Mouse (Mus musculus): Measurements from ENCODE around the gene Tmem242. TPM values are rescaled to one million over a fixed set of nuclear protein-coding genes. Genes with fewer than 3 reads are reported as not detected.

Gene Tmem242
- polyA plus RNA-seq, 1 experiment, result 67.8 TPM

GRCm38 (mm10) chr17:5414041-5414440 lies 26.0 kb downstream of the Tmem242 start:
- H3ac ChIP-seq (ENCODE audit: control insufficient read depth, insufficient read length, low read depth), result no peak overlapping the region
- no peaks in the 10 kb centered on the region for H3K79me3 ChIP-seq (ENCODE audit: low read depth)
- H3K79me2 ChIP-seq (ENCODE audit: control insufficient read depth, insufficient read depth), result no peaks in the 10 kb centered on the region
- no peaks in the 10 kb centered on the region for H3K27me3 ChIP-seq (ENCODE audit: control insufficient read depth, insufficient read depth, insufficient read length)
- H3K4me3 ChIP-seq (ENCODE audit: insufficient read depth, poor library complexity, severe bottlenecking), result no peak overlapping the region
- H3K36me3 ChIP-seq (ENCODE audit: control insufficient read depth, insufficient read depth), result peaks cover 5% of the 10 kb centered on the region
- TF ChIP-seq MAX (IDR thresholded peaks at IDR 0.05), result no peak
- TF ChIP-seq MYOD1 (IDR thresholded peaks at IDR 0.05; ENCODE audit: control insufficient read depth, insufficient read length, low read depth), result no peak
- TF ChIP-seq CEBPB (IDR thresholded peaks at IDR 0.05; ENCODE audit: low read depth), result no peak

DNA sequence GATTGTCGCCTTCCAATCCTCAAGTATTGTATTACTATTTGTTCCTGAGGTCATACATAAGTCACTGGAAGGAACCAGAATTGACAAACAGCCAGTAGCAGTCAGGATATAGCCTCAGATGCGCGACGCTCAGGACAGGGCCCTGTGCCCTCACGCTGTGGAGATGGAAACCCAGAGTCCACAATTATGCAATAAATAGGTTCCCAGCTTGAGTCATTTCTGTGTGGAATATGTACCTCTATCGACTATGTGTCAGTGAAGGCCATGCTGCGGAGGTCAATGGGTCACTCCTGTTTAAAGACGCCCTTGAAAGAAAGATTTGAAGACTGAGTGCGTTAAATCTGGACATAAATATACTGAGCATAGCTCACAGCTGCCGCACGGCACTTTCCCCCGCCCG lies 26.7 kb downstream of the Tmem242 start:
- Histone ChIP-seq H3ac (ENCODE audit: control insufficient read depth, insufficient read length, low read depth) (no peak overlapping the region), H3K79me2 (ENCODE audit: control insufficient read depth, insufficient read depth) (no peaks in the 10 kb centered on the region), H3K4me3 (ENCODE audit: insufficient read depth, poor library complexity, severe bottlenecking) (no peak overlapping the region), H3K36me3 (ENCODE audit: control insufficient read depth, insufficient read depth) (no peaks in the 10 kb centered on the region), H3K79me3 (ENCODE audit: low read depth) (no peaks in the 10 kb centered on the region), H3K27me3 (ENCODE audit: control insufficient read depth, insufficient read depth, insufficient read length) (no peaks in the 10 kb centered on the region)
- no peak for TF ChIP-seq MYOD1 (IDR thresholded peaks at IDR 0.05; ENCODE audit: control insufficient read depth, insufficient read length, low read depth)
- TF ChIP-seq MAX (IDR thresholded peaks at IDR 0.05), result no peak
- no peak for TF ChIP-seq CEBPB (IDR thresholded peaks at IDR 0.05; ENCODE audit: low read depth)
- TF ChIP-seq FOSL1 (IDR thresholded peaks at IDR 0.05; ENCODE audit: insufficient read depth, low read length, poor library complexity, severe bottlenecking), result no peak
- TF ChIP-seq MYOG (IDR thresholded peaks at IDR 0.05; ENCODE audit: control insufficient read depth, extremely low read depth, insufficient read length), result no peak
- no peak for TF ChIP-seq CTCF (IDR thresholded peaks at IDR 0.05; ENCODE audit: control insufficient read depth, insufficient read depth, insufficient read length)
- no peak for TF ChIP-seq USF1 (IDR thresholded peaks at IDR 0.05; ENCODE audit: low read depth)

- Histone ChIP-seq H3K79me2 (ENCODE audit: control insufficient read depth, insufficient read depth) (no peaks in the 10 kb centered on the region), H3K27me3 (ENCODE audit: control insufficient read depth, insufficient read depth, insufficient read length) (no peaks in the 10 kb centered on the region), H3K79me3 (ENCODE audit: low read depth) (no peaks in the 10 kb centered on the region), H3K4me3 (ENCODE audit: insufficient read depth, poor library complexity, severe bottlenecking) (no peak overlapping the region), H3ac (ENCODE audit: control insufficient read depth, insufficient read length, low read depth) (no peak overlapping the region), H3K36me3 (ENCODE audit: control insufficient read depth, insufficient read depth) (no peaks in the 10 kb centered on the region)
- TF ChIP-seq MAX (IDR thresholded peaks at IDR 0.05) (no peak), MYOG (IDR thresholded peaks at IDR 0.05; ENCODE audit: control insufficient read depth, extremely low read depth, insufficient read length) (no peak), CTCF (IDR thresholded peaks at IDR 0.05; ENCODE audit: control insufficient read depth, insufficient read depth, insufficient read length) (no peak), MYOD1 (IDR thresholded peaks at IDR 0.05; ENCODE audit: control insufficient read depth, insufficient read length, low read depth) (no peak), USF1 (IDR thresholded peaks at IDR 0.05; ENCODE audit: low read depth) (no peak), CEBPB (IDR thresholded peaks at IDR 0.05; ENCODE audit: low read depth) (no peak), FOSL1 (IDR thresholded peaks at IDR 0.05; ENCODE audit: insufficient read depth, low read length, poor library complexity, severe bottlenecking) (no peak)
These were observed 27.3 kb downstream of the Tmem242 start for GRCm38 (mm10) chr17:5412740-5413139.

DNA sequence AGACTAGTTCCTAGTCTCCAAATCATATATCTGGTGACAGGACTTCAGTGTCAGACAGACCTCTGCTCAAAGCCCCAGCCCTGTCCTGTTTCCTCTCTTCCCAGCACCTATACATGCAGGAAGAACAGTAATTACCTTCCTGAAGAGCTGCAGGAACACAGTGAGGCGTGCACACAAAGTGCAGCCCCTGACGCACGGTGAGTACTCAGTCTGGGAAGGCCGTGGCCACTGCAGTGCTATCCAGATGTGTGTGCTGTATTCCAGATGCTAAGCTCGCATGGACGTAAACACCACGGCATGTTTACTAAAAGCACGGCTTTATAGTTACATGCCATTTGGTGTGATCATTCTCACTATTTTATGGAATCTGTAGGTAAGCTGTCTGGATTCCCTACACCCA lies 27.8 kb downstream of the Tmem242 start:
- Histone ChIP-seq H3K4me3 (ENCODE audit: insufficient read depth, poor library complexity, severe bottlenecking) (no peak overlapping the region), H3K79me2 (ENCODE audit: control insufficient read depth, insufficient read depth) (no peaks in the 10 kb centered on the region), H3ac (ENCODE audit: control insufficient read depth, insufficient read length, low read depth) (no peak overlapping the region), H3K27me3 (ENCODE audit: control insufficient read depth, insufficient read depth, insufficient read length) (no peaks in the 10 kb centered on the region), H3K36me3 (ENCODE audit: control insufficient read depth, insufficient read depth) (no peaks in the 10 kb centered on the region), H3K79me3 (ENCODE audit: low read depth) (no peaks in the 10 kb centered on the region)
- TF ChIP-seq CEBPB (IDR thresholded peaks at IDR 0.05; ENCODE audit: low read depth) (no peak), MYOD1 (IDR thresholded peaks at IDR 0.05; ENCODE audit: control insufficient read depth, insufficient read length, low read depth) (no peak), USF1 (IDR thresholded peaks at IDR 0.05; ENCODE audit: low read depth) (no peak), MAX (IDR thresholded peaks at IDR 0.05) (no peak), FOSL1 (IDR thresholded peaks at IDR 0.05; ENCODE audit: insufficient read depth, low read length, poor library complexity, severe bottlenecking) (no peak), MYOG (IDR thresholded peaks at IDR 0.05; ENCODE audit: control insufficient read depth, extremely low read depth, insufficient read length) (no peak), CTCF (IDR thresholded peaks at IDR 0.05; ENCODE audit: control insufficient read depth, insufficient read depth, insufficient read length) (no peak)

DNA sequence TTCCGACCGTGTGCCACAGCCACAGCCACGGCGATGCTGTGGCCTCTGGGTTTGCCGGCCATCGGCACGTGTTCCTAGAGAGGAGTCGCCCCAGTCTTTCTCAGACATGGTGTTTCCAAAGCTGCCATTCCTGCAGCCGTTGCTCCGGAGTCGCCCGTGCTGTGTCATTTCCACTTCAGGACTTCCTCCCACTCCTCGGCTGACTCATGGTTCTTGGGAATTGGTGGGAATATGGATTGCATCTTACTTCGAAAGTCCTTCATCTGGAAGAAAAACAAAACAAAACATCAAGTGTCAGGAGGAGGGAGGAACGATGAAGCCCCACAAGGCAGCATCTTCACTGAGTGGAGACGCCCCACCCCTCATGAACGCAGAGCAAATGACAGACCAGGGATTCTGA lies 28.9 kb downstream of the Tmem242 start:
- Histone ChIP-seq H3K36me3 (ENCODE audit: control insufficient read depth, insufficient read depth) (no peaks in the 10 kb centered on the region), H3K79me3 (ENCODE audit: low read depth) (no peaks in the 10 kb centered on the region), H3K79me2 (ENCODE audit: control insufficient read depth, insufficient read depth) (no peaks in the 10 kb centered on the region), H3ac (ENCODE audit: control insufficient read depth, insufficient read length, low read depth) (no peak overlapping the region), H3K27me3 (ENCODE audit: control insufficient read depth, insufficient read depth, insufficient read length) (no peaks in the 10 kb centered on the region), H3K4me3 (ENCODE audit: insufficient read depth, poor library complexity, severe bottlenecking) (no peak overlapping the region)
- no peak for TF ChIP-seq MYOG (IDR thresholded peaks at IDR 0.05; ENCODE audit: control insufficient read depth, extremely low read depth, insufficient read length)
- no peak for TF ChIP-seq USF1 (IDR thresholded peaks at IDR 0.05; ENCODE audit: low read depth)
- no peak for TF ChIP-seq CTCF (IDR thresholded peaks at IDR 0.05; ENCODE audit: control insufficient read depth, insufficient read depth, insufficient read length)

- H3K79me3 ChIP-seq (ENCODE audit: low read depth), result no peaks in the 10 kb centered on the region
These were observed 29.7 kb downstream of the Tmem242 start for GRCm38 (mm10) chr17:5410336-5410735.

More at GRCm38 (mm10) chr17:5410336-5410735, 29.7 kb downstream of the Tmem242 start:
- H3K36me3 ChIP-seq (ENCODE audit: control insufficient read depth, insufficient read depth), result no peaks in the 10 kb centered on the region
- H3ac ChIP-seq (ENCODE audit: control insufficient read depth, insufficient read length, low read depth), result no peak overlapping the region
- no peaks in the 10 kb centered on the region for H3K79me2 ChIP-seq (ENCODE audit: control insufficient read depth, insufficient read depth)
- TF ChIP-seq FOSL1 (IDR thresholded peaks at IDR 0.05; ENCODE audit: insufficient read depth, low read length, poor library complexity, severe bottlenecking), result no peak
- TF ChIP-seq MYOG (IDR thresholded peaks at IDR 0.05; ENCODE audit: control insufficient read depth, extremely low read depth, insufficient read length), result no peak
- no peak for TF ChIP-seq USF1 (IDR thresholded peaks at IDR 0.05; ENCODE audit: low read depth)
- TF ChIP-seq CEBPB (IDR thresholded peaks at IDR 0.05; ENCODE audit: low read depth), result no peak
- no peak for TF ChIP-seq MYOD1 (IDR thresholded peaks at IDR 0.05; ENCODE audit: control insufficient read depth, insufficient read length, low read depth)
- no peak for TF ChIP-seq MAX (IDR thresholded peaks at IDR 0.05)
- TF ChIP-seq CTCF (IDR thresholded peaks at IDR 0.05; ENCODE audit: control insufficient read depth, insufficient read depth, insufficient read length), result no peak
- H3K27me3 ChIP-seq (ENCODE audit: control insufficient read depth, insufficient read depth, insufficient read length), result no peaks in the 10 kb centered on the region
- no peak overlapping the region for H3K4me3 ChIP-seq (ENCODE audit: insufficient read depth, poor library complexity, severe bottlenecking)

Data from C2C12 (cell line).